Mouse (Mus musculus) ovary, postnatal 36 days (tissue): Measurements from ENCODE around the gene Gse1.
"Not testable (repeated sequence)": the region's sequence is repeated elsewhere in the genome, so short reads cannot be mapped to it uniquely, and the experiment has no call there.

Experiments
- DNase-seq: peaks from one replicate; pipeline ENCODE4 v3.0.0; 2022; ENCODE audit warnings: low spot score, mixed read lengths

Gse1 gene

DNA sequence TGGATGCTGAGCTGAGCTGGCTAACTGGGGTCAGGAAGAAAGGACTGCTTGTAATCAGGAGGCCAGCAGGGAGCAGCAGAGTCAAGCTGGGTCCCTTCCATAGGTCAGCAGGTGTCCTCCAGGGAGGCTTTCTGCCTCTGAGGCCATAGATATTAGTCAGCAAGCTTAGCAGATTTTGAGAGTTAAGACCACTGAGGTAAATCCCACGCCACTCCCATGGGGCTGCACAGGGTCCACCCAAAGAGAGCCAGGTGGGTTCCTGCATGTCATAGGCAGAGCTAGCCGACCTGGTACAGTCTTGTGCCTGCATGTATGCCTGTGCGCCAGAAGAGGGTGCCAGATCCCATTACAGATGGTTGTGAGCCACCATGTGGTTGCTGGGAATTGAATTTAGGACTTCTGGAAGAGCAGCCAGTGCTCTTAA, 98.9 kb downstream of the Gse1 start:
- DNase-seq = peak; percentile 49

DNA sequence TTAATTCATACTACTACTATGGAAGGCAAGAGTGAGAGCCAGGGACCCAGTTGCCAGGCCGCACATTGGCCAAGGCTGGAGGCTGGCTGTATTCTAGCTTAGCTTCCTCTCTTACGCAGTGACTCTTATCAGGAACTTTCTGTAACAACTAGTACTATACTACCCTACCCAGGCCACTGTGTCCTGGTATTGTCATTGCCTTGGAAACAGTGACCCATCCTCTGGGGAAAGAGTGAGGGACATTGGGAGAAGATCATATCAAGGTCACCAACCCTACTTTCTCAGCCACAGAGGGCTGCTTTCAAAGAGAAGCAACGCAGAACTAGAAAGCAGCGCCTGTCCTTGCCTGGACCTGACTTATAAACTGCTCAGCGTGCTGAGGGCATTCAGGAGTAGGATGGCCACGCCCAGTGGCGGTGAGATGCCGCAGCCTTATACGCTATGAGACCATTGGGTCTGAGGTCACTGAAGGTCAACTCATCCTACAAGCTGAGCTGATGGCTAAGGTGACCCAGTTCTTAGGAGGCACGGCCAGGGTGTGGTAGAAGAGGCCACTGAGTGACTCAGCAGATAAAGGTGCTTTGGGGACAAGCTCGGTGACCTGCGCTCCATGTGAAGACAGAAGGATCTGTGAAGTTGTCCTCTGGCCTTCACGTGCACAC, 100.2 kb downstream of the Gse1 start:
- no peak for DNase-seq

DNA sequence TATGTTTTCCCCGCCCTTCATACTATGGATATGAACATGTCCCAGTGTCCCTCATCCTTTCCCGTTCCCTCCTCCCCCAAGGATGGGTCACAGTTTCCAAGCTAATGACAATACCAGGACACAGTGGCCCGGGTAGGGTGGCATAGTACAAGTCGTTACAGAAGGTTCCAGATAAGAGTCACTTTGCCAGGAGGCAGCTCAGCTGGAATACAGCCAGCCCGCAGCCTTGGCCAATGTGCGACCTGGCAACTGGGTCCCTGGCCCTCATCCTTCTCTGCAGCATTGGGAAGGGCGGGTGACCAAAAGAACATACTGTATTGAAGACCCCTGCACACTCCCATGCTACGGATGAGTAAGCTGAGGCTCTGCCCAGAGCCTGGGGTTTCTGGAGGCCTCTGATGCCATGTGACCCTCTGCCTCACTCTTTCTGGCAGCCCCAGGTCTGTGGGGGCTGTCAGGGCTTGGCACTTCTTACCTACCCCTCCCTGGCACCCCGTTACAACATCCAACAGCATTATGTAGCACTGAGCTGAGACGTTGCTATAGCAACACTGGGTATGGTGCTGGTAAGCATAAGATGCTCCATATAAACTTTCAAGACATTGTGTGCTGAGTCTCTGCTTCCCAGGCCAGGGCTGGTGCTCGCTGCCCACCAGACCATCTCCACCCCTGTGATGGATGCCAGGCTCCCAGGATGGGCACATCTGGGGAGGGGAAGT, 100.9 kb downstream of the Gse1 start:
- DNase-seq = no peak

DNA sequence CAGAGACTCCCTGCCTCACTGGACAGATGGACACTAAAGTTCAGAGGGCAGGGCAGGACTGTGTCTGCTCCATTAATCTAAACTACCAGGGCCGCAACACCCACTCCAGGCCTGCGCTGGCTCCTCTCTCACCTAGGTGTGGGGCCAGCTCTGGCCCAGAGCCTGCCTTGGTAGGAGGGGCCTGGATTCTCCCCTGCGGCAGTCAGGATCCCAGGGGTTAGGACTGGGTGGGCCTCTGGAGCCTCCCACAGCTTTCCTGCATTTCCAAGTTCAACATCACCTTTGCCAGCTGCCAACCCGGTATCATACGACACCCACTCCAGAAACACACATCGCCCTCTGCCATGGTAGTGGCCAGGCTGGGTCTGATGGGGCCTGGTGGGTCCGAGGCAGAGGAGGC, 102.8 kb downstream of the Gse1 start:
- no peak for DNase-seq

DNA sequence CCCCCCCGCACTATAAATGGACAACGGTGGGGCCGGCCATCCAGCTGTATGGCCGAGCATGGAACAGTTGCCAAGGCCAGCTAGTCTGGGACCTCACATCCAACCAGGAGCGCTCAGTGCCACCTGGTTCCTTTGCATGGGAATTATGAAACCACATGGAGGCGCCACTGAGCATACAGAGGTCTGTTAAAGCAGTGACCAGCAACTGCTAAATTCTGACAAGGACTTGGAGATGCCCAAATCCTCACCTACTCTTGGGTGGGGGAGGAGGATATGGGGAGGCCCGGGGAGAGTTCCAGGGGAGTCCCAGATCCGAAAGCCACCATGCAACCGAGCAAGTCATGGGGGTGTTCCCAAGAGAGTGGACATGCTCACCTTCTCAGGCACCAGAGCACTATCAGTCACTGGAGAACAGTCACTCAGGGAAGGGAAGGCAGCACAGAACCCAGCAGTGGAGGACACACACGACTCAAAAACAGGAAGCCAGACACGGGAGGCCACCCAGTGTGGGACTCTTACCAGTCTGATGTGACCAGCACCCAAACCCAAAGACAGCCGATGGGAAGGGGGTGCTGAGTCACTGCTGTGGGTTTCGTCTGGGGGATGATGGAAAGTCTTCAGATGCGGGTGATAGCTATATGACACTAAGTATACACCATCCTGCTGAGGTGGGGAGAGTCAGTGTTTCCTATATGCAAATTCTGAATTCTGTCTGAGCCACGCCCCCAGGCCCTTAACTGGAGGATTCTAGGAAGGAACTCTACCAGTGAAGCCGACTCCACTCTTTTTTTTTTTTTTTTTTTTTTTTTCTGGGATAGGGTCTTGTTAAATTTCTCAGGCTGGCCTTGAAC, 104.3 kb downstream of the Gse1 start:
- no peak for DNase-seq

DNA sequence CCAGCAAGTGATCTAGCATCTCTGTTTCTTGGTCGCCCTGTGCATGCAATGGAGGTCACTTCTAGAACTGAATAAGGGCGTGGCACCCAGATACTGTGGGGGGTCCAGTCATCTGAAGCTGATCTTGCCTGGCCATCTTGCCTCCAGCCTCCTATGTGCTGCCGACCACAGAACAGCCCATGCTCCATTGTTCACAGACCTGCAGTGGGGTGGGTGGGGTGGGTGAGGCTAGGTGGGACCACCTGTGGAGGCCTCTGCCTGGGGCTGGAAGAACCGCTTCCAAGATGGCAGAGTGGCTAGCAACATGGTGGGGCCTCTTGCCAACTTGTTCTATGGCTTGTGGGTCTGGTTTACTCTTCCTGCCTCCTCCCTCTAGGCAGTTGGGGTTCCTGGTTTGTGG, 105.4 kb downstream of the Gse1 start:
- DNase-seq = no peak

DNA sequence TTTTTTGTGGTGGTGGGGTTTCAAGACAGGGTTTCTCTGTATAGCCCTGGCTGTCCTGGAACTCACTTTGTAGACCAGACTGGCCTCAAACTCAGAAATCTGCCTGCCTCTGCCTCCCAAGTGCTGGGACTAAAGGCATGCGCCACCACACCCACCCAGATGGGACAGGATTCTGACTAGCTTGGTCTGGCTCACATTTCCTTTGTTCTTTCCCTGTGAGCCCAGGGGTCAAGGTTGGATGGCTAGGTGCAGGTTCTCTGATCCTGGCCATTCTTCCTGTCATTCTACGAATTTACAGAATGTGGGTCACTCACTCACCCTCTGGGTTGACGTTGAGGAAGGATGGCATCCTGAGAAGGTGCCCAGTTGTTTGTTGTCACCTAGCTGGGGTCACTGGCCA, 106.0 kb downstream of the Gse1 start:
- DNase-seq = not testable (repeated sequence)

DNA sequence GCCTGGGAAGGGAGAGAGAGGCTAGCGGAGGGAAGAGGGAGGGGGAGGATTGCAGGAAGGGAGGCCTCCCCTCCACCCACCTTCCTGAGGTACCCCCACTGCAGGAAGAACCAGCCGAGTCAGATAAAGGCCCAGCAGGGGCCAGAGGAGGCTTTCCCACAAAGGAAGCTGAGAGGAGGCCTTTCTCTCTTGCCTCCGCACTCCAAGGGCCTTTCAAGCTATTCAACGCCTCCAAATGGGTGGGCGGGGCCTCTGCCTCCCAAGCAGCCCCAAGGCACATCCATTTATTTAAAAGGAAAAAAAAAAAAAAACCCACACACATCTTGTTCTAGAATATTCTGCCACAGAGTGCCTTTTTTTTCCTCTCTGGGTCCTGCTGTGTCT, 106.6 kb downstream of the Gse1 start:
- DNase-seq = no peak

DNA sequence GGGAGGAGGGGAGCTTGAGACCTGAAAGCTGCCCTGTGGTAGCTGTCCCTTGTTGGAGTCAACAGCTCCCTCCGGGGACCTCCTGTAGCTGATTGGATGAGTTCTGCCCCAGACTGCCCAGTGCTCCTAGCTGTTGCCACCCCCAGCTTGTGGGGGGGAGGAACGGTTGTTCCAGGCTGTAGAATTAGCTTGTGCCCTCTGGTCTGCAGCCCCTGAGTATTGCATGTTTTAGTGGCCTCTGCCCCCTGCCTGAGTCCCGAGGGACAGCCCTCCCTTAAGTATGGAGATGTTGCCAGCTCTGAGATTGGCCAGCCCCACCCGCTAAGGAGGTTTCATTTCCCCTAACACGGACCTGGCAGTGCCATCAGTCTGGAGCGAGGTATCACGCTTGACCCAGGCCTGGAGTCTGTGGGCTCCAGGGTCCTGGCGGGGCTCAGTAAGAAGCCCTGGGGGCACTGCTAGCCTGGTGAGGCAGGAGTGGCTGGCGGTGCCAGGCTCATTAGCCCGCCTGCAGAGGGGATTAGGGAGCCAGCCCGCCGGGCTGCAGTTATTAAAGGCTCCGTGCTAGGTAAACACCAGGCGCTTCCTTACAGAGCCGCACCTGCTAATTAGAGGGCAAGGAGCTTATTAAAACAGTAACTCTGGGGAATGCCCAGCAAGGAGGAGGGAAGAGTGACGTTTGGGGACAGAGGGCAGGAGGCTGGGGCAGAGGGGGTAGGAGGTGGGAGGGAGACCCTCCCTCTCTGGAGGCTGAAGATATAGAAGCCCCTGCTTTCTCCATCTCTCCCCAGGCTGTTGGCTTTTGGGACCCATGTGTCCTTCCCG, 107.2 kb downstream of the Gse1 start:
- no peak for DNase-seq

DNA sequence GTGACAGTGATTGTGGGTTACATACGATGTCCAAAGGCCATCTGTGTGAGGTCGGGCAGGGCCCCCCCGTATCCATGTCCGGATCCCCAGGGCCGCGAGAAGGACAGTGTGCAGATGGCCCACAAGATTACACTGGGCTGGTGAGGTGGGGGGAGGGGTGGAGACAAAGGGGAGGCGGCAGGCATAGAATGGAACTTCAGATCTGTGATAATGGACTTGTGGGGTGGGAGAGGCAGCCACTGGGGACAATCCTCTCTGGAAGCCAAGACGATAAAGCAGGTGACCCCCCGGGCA, 107.8 kb downstream of the Gse1 start:
- no peak for DNase-seq

DNA sequence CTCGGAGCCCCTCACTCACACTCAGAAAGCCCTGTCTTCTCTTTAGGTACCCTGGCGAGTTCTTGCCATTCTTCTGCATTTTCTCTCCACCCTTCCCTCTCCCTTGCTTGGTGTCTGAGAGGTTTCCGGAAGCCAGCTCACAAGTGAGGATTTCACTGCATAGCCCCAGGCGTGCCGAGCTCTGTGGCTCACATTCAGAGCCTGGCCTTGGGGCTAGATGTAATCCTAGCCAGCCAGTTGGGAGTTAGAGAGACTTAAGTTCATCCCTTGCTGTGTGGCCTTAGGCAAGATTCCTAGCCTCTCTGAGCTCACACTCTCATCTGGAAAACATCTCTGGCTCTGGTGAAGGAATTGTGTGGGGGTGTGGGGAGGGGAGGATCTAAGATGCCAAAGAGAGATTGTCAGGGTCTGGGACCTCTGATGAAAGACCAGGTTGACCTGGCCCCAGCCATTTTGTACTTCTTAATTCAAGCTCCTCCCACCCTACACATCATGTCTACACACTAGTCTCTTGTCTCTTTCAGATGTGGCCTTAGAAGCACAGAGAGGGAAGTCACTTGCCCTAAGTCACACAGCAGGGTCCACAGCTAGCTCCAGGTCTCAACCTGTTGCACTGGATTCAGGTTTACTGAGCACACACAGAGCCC, 108.8 kb downstream of the Gse1 start:
- DNase-seq = no peak

DNA sequence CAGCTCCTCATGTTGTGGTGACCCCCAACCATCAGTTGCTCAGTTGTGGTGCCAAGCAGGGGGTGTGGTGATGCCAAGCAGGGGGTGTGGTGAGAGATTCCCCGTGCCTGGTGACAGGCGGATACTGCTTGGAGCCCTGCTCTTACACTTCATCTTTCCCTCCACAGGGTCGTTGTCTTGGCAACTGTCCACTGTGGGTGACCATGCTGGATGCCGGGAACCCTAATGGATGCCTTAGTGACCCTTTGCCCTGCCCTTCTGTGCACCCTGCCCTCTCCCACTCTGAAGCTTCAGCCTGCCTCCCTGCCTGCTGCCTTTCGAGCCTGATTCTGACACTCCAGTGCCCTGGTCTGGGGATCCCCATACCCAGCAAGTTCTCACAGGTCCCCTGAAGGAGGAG, 109.4 kb downstream of the Gse1 start:
- no peak for DNase-seq

DNA sequence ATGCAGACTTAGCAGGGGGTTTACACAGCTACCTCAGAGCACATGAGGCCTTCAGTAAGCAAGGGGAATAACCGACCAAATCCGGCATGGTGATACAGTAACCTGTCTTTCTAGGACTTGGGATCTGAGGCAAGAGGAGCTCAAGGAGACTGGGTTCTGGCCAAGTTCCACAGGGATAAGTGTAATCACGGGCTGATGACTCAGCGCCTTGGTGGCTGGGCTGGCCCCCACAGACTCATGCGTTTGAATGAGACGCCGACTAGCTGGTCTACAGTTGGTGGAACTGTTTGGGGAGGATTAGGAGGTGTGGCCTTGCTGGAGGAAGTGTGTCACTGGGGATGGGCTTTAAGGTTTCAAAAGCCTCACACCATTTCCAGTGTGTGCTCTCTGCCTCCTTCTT, 110.4 kb downstream of the Gse1 start:
- DNase-seq = no peak

DNA sequence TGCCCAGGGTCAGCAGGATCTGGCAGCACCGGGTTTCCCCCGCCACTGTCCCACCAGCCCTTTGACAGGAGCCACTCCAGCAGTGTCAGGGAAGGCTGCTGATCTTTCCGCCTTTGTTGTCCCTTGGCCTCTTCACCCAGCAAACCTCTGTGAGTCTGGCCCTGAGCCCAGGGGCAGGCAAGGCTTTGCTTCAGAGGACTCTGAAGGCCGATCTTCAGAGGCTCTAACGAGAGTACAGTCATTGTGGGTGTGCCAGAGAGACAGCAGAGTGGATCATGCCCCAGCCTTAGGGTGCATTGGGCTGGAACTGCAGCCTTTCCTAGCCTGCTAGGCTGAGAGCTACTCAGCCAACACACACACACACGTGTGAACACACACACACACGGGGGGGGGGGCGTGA, 111.5 kb downstream of the Gse1 start:
- peak; percentile 66 for DNase-seq

DNA sequence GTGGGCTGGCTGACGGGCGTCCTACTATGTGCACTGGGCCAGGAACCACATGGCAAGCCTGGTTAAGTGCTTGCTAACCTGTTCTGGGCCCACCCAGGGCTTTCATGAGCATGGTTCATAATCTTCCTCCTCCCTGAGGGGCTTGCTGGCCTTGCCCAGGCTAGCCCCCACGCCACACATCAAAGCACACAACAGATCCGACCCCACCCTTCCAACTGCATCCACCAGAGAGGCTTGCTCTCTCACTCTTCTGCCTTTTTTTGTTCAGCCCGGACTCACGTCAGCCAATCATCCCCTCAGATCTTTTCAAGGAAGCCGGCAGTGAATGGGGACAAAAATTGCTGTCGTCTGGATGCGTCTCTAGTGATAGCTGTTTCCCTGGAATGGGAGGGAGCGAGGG, 112.9 kb downstream of the Gse1 start:
- no peak for DNase-seq

DNA sequence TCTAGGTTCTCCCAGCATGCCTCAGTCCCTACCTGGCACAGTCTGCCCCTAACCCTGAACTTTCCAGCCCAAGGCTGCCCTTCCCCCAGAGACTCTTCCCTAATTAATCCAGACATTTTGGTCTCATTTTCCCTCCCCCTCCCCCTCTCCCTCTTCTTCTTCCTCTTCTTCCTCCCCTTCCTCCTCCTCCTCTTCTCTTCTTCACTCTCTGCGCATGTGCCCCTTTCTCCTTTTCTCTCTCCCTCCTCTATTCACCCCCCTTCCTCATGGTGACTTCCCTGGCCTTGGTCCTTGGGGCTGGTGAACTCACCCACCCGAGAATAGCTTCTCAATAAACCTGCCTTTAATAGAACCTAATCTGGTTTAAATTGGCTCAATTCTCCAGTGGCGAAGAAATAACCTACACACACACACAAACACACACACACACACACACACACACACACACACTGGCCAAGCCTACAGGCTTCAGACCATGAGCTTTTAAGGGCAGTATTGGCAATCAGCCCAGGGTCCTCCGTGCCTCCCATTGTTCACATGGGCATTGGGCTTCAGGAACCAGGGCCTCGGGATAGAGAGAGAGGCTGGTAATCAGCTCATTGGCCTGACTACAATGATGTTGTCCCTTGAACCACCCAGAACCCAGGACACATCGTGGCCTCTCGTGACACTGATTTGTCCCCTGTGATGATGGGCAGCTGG, 114.7 kb downstream of the Gse1 start:
- no peak for DNase-seq

DNA sequence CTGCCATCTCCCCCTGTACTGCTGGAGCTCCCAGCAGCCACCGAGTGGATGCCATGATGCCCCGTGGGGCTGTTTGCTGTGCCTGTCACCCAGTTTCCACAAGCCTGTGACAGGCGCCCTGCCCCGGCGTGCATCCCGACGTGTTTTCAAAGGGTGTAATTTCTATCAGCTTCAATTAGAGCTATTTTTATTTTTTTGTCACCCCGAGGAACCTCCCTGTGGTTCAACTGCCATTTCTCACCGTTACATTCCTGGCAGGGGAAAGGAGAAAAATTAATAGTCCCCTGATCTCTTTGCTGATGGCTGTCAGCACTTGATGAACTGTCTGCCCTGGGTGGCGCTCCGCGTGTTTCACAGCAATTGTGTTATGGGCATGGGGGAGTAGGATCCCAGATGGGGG, 115.3 kb downstream of the Gse1 start:
- no peak for DNase-seq

DNA sequence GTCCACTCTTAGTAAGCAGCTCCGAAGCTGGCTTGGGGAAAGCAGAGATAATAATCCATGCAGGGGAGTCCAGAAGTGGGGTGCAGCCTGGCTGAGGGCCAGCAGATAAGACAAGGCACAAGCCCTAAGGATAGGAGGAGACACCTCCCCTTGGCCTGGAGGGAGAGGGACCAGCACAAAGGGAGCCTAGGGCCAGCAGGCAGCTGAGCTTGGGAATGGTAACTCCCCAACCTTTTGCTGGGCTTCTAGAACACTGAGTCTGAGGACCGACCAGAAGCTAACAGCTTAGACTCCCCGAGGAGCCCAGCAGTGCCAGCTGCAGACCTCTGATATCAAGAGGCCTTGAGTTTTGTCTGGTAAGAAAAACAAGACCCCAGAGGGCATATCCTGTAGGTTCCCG, 115.9 kb downstream of the Gse1 start:
- DNase-seq = peak; percentile 38

DNA sequence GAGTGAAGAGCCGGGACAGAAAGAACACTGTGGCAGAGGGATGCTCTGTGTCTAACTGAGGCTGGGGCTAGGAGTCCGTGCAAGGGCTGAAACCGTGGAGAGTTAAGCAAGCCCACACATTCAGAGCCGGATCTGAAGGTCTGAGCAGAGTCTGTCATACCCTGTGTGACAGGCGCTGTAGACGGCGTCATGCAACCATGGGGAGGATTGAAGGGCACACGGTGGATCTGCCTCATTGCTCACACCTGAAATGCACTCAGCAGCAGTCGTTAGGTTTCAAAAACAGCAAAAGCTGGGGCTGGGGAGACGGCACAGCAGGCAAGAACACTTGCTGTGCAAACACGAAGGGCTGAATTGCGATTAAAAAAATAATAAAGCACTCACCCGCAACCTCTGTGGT, 116.3 kb downstream of the Gse1 start:
- no peak for DNase-seq

DNA sequence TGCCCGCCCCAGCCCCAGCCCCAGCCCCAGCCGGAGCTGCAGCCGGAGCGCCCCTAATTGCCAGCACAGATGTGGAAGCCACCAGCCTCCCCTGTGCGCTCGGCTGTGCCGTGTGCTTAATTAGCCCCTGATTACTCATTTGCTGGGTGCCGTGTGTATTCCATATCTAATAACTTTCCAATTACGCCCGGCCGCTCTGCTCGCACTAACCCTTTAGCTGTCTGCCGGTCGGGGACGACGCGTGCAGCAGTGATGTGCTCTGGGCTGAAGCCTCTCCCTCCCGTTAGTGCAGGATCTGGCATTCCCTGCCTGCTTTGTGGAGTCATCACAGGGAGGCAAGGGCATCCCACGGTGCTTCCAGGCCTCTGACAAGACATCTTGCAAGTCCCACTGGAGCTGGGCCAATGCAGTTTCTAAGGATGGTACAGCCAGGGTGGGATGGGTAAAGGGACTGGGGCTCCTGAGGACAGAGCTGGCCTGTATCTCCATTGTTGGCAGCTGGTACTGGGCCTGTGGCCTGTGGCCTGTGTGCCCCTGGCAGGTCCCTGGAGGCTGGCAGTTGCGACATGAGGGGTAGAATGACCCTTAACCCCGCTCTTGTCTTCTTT, 119.6 kb downstream of the Gse1 start:
- no peak for DNase-seq

DNA sequence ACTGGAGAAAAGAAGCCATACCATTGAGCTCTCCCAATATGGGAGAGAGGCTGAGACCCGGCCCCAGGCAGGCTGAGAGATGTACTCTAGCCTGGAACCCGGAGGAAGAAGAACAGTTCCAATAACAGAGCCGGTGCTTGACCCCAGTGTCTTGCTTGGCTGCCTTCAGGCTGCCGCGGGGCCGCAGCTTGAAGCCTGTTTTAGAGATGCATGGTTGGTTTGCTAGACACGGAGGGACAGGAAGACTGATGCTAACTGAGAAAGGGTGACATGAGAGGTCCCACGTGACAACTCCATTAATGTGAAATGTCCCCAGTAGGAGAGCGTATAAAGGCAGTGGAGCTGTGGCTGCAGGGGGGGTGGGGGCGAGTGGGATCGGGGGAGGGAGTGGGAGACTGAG, 120.7 kb downstream of the Gse1 start:
- no peak for DNase-seq
